Mouse (Mus musculus): Measurements from ENCODE around the gene Vmp1.

- TF ChIP-seq CTCF (IDR thresholded peaks at IDR 0.05; ENCODE audit: borderline replicate concordance, extremely low read depth, insufficient read depth, insufficient read length) = no peak
- TF ChIP-seq POLR2A (IDR thresholded peaks at IDR 0.05; ENCODE audit: borderline replicate concordance, extremely low read depth, insufficient read depth, insufficient read length, poor library complexity, severe bottlenecking) = no peak
Measured at GRCm38 (mm10) chr11:86547412-86547811, 136.2 kb downstream of the Vmp1 start.

Measured in brain, embryonic 14.5 days (tissue).